Mouse (Mus musculus) cerebellum, adult 9-11 months (tissue): ENCODE results near the gene Bloc1s1.

Source experiments
- DNase-seq: peaks from one replicate; pipeline ENCODE4 v3.0.0; 2022

The Bloc1s1 gene

DNA sequence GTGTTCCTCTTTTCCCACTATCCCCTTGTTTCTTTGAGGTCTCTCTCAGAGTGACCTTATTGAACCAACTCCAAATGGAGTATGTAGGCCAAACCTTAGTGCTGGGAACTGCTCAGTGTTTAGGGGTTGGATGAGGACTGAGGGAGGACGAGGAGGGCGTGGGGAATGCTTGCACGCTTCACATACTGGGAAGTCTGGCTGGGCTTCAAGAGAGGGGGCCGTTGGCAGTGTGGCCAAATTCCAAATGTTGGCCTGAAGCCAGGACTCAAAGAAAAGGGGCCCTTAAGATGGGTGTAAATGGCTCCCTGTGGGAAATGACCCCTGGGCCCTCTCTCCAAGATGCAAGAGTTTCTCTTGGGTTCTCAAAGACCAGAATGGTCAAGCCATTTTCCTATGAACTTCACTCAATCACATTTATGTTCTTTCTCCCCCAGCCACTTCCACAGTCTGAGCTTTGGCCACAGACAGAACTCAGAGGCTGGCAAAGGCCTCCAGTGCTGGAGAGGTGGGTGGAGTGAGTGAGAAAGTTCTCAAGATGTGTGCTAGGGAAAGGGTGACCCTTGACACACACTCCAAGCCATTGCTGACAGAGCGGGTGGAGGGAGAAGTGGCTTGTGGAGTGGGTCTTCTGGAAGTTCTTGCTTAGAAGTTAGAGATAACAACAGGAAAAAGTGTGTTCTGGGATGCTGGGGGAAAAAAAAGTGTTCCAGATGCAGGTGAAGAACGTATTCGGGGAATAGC is 6.0 kb upstream of the Bloc1s1 start:
- no peak for DNase-seq

DNA sequence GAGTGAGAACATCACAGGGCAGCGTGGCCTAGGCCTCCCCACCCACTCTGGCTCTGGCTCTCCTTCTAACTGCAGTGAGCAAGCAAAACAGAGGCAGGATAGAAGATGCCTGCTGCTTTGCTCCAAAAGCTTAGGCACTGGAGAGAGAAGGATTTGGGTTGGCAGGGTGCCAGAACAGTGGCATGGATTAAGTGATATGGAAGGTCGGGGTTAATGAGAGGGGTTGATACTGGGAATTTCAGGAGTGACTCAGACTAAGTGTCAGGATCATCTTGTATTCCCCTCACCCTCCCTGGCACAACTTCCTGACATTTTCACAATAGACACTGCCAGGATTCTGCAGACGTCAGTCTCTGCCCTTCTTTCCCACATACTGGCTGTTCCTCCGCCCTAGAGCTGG is 4.5 kb upstream of the Bloc1s1 start:
- no peak for DNase-seq

DNA sequence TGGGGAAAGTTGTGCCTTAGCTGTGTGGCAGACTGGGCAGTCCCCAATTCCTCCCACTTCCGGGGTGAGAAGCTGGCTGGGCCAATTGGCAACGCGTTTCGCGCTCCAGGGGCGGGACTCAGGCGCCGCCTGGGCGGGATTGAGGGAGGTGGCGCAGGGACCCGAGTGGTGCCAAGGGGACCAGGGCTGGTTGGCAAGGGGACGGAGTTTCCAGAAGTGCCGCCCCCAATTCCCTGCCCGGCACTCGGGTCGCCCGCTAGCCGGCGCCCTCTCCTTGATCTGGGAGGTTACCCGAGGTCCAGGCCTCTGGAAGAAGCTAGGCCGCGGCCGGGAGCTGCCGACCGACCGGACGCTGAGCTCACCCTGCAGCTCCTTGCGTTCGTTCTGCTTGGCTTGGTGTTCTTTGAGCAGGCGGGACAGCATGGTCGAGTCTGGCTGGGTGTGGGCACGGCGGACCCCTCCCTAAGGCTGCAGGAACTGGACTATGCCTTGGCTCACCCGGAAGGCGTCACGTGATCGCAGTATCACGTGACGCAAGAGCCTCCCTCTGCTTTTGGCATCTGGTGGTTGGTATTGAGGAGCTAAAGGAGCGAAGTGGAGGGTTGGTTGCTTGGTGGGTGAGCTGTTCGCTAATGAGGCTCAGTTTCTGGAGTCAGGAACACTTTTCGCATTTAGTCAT is 683 bp downstream of the Bloc1s1 start:
- DNase-seq, result peak; percentile 96

DNA sequence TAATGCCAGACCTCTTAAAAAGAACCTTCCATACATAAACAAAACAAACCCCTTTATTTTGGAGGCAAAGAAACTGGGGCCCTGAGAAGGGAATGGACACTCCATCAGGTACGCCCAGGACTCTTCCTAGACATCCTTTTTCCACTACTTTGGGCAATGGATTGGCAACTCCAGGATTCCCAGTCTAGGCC is 1.1 kb downstream of the Bloc1s1 start, which contains the start of gene Rdh5:
Gene Rdh5, minus strand, starts transcription at position 67 of the 191 bp plus-strand sequence.
- DNase-seq, result no peak

DNA sequence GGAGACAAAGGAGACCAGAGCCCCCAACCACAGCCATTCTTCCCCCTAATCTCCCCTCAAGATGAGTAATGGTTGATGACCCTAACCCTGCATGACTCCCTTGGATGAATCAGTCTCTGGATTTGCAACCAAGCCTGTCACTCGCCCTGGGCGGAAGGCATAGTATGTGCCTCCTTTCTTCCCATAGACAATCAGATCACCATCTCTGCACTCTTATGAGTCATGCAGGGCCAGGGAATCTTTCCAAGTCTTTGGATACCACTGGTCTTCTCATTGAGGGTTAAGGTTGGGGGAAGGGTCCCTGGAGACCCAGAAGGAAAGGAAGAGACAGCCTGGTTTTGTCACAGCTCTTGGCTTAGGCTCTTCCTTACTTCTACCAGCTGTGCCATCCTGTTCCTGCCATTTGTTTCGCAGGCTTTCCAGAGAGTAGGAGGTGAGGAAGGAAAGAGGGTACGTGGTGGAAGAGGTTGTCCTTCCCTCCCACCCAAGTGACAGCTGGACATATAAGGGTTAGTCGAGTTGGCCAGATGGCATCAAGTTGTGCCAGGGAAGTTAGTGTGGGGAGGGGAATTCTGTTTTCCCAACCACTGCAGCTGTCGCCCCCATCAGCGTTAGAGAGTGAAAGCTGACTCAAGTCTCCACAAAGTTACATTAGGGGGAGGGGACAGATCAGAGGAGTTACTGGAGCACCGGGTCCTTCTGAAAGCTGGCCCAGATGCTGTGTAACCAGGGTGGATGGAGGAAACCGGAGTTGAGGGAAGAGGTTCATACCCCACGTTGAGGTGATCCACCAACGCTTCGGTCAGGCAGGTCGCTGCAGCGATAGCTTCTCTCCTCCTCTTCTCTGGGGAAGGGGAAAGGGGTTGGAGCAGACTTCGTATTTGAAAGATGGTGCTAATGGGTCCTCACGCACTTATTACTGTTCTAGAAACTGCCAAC is 1.7 kb downstream of the Bloc1s1 start:
- DNase-seq, result peak; percentile 67

DNA sequence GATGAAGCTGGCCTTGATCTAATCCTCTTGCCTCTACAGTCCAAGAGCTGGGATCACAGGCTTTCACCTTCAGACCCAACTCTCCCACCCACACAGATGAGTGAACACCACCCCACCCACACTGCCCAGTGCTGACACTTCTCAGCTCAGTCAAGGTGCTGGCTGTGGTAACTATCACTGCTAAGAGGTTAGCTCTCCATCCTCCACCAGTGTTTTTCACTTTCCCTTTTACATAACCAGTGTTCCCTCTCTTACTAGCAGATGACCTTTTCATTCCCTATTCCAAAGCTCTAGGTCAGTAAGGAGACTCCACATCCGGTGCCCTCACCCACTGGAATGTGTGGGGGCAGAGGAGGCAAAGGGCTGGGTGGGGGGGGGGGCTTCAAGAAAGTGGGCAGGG is 2.6 kb downstream of the Bloc1s1 start:
- no peak for DNase-seq

DNA sequence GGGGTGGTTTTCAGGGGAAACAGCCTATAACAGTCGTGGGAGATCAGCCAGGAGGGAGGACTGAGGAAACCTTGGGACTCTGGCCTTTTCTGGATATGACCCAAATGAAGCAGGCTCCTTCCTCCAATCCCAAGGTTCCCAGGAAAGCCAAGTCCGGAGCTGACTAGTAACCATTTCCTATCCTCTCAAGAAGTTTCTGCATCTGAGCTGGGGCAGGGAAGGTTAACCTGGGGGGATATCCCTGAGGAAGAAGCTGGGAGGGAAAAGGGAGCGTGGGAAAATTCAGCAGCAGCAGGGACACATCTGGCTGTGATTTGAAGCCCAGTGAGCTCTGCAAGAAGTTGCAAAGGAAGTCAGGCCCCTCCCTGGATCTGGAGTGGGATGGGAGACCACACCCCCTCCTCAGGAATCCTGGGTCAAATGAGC is 3.1 kb downstream of the Bloc1s1 start:
- no peak for DNase-seq

DNA sequence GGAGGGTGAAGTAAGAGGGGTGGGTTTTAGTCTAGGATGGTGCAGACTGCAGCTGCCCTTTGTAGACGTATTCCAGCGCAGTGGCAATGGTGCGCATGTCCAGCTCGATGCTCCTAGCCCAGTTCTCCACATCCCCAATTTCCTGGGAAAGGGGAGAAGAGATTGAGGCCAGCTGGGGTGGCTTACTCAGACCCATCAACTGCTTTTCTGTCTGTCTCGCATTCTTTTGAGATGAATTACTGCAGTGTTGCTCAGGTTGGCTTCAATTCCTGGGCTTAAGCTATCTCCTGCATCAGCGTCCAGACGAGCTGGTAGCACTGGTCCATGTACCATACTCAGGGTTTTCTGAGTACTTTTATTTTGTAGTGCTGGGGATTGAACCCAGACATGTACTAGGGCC is 3.9 kb downstream of the Bloc1s1 start:
- DNase-seq, result no peak

DNA sequence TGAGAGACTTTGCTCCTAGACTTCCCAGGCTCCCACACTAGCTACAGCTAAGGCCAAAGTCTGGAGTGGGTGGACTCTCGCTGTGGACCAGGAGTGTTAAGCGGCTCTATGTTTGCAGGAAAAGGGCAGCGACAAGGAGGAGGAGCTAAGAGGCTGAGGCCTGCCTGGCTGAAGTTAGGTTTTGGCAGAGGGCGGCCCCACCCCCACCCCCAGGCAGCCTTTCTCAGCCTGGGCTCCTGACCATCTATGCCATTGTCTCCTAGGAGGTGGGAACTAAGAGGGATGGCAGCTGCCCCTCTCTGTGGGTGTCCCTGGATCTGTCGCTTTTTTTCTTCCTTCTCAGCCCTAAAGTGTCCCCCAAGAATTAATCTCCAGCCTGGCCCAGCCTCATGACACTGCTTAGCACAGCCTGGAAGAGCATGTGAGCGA is 4.6 kb downstream of the Bloc1s1 start:
- DNase-seq, result peak; percentile 75

DNA sequence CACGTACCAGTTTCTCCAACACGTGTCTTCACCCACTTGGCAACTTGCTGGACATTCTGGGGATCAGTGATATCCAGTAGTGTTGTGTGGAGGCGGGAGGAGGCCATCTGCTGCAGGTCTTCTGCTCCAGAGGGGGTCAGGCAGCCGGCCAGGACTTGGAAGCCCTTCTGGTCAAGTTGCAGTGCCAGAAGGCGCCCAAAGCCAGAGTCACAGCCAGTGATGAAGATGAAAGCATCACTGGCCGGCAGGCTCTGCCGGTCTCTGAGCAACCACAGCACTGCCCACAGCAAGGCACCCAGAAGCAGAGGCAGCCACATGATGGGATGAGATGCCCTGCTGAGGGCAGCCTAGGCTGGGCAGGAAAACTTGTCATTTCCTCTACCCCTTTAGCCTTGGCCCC is 5.6 kb downstream of the Bloc1s1 start:
- DNase-seq, result peak; percentile 97

DNA sequence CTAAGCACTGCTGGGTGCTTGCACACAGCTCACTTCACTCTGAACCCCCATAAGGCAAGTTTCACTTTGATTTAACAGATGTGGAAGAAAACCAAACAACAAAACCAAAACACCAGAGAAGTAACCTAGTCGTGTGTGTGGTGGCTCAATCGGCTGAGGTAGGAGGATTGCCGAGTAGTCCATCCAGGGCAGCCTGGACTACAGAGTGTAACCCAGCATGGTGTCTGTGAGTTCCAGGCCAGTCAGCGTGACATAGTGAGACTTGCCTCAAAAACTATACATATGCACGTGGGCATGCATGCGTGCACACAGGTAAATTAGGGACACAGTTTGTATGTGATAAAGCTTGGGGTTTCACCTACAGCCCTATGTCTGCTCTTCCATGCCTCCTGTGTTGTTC is 6.4 kb downstream of the Bloc1s1 start:
- DNase-seq, result no peak

DNA sequence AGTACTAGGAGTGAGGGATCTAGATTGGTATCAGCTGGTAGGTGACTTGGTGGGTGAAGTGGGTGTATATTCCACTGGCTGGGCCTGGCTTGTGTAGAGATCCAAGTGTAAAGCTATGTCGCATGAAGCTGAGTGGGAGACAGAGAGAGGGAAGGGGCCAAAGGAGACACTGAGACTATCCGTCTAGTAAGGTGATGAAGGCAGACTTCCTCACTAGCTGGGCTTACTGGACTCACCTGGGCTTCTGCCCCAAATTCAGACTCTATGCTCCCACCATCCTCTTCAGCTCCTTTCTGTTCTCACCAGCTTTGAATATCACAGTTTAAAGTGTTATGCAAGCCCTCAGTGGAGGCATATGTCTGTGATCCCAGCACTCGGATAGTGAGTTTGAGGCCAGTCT is 7.2 kb downstream of the Bloc1s1 start:
- no peak for DNase-seq

DNA sequence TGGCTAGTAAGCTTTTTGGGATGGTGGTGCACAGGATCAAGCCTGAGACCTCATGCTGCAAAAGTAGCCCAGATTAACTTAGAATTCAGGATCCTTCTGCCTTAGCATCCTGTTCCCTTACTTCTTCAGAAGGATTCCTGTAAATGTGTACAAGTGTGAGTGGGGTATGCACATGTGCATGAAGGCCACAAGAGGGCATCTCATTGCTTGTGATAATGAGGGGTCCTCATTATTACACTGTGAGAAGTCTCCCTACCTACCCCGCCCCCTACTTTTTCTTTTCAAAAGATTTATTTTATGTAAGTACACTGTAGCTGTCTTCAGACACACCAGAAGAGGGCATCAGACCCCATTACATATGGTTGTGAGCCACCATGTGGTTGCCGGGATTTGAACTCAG is 8.3 kb downstream of the Bloc1s1 start:
- DNase-seq, result no peak

DNA sequence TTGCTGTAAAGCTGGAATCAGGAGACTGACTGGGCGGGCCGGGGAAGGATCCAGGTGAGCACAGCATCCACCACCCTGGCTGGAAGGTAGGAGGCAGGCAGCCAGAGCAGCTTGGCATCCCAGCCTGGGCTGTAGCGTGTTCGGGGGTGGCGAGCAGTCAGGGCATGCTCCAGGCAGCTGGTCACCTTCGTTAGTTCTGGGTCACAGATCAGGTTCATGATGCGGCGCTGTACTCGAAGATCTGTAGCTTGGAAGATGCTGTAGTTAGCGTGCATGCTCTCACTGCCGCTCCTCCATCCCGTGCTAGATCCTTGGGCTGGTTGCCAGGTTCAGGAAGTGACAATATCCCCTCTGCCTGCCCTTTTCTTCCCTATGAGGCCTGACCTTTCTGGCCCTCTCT is 10.1 kb downstream of the Bloc1s1 start:
- peak; percentile 61 for DNase-seq

DNA sequence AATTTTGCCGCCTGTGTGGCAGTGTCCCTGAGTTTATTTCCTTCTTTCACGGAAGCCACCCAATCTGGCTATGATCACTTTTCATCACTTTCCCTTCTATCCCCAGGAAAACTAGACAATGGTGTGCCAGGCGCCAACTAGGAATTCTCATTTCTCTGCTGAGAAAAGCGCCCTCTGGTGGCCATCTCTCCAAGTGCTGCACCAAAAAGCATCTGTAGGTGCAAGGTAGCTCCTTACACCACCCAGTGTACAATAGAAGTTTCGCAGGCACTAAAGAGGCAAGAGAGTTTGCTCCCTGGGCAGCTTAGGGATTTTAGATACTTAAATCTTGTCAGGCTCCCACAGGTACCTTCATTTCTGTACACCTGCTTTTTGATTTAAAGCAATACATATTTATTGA is 10.6 kb downstream of the Bloc1s1 start:
- DNase-seq, result peak; percentile 90

DNA sequence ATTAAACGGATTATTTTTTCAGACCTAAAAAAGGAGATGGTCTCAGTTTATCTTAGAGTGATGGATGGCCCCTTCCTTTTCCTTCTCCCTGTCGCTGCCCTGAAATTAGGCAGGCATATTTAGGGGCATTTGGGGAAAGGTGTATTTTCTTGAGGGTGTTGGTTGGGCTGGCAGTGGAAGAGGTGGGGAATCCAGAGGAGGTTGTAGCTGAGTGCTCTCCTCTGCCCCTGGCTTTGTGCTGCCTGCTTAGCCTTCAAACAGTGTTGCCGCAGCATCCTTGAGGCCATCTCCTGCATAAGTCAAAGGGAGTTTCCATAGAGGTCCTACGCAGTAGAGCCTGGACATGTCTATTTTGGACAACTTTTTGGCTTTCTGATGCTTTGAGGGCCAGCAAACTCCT is 11.0 kb downstream of the Bloc1s1 start:
- DNase-seq, result no peak

DNA sequence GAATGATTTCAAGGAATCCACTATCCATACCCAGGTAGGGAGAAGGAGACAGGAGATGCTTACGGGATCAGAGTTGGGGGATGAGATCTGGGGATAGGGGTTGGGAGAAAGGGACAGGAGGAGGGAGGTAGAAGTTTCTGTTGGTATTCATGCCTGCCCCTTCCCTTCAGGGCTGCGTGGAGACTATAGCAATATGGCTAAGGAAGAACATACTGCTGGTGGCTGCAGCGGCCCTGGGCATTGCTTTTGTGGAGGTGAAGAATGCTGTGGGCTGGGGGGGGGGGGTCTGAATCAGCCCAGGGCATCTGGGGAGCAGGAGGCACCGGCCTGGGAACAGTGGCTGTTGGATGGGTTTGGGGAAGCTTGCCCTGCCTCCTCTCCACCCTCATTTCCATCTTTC is 11.6 kb downstream of the Bloc1s1 start:
- DNase-seq, result no peak

DNA sequence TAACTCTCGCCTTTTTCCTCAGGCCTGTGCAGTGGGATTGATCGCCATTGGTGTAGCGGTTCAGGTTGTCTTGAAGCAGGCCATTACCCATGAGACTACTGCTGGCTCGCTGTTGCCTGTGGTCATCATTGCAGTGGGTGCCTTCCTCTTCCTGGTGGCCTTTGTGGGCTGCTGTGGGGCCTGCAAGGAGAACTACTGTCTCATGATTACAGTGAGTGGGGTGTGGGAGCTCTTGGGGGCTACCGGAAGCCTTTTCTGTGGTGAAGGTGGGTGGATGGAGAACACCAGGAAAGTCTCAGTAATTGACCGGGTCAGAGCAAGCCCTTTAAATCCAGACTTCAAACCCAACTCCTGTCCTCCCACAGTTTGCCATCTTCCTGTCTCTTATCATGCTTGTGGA is 12.4 kb downstream of the Bloc1s1 start:
- no peak for DNase-seq

DNA sequence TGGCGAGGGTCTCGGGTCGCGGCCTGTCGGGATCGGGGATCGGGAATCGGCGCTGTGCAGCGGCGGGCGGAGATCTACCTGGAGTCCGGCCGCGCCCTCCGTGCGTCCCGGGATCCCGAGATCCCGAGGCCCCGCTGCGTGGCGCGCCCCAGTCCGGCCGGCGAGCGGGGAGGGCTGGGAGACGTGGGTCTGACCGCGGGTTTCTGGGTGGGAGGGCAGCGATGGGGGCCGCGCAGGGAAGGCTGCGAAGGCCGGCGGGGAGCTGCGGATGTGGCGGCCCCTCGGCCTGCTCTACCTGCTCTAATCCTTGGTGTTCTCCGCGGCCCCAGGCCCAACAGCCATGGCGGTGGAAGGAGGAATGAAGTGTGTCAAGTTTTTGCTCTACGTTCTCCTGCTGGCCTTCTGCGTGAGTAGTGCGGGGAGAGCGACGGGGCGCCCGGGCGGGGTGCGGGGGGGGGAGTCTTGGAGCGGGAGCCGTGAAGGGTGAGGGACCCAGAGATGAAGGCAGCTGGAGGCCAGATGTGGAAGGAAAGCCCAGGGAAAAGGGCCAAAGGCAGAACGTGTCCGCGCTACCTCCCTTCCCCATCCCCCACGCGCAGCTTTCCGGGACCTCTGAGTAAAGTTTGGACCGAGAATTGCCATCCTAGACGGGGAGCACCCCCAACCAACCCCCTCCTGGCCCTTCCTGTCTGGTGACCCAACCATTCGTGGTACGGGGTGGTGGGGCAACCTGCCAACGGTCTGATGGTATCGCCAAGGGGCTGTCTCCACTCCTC is 13.6 kb downstream of the Bloc1s1 start:
- peak; percentile 52 for DNase-seq

DNA sequence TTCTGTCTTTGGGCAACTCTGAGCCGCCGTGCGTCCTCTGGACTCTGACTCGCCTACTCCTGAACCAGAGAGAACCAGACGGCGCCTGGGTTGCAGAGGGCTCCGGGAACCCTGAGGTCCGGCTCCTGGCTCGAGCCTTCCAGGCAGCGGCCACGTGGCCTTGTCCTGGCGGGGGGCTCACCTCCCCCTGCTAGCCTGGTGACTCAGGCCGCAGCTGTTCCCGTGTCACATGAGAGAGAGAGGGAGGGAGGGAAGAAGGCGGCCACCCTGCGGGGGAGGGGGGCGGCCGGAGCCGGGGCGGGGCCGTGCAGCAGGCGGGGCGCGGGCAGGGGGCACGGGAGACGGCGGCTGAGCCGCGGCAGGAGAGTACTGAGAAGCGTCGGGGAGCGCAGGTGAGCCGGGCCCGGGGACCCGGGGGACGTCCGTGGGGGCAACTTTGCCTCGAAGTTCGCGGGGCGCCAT is 14.2 kb downstream of the Bloc1s1 start:
- DNase-seq, result peak; percentile 72

DNA sequence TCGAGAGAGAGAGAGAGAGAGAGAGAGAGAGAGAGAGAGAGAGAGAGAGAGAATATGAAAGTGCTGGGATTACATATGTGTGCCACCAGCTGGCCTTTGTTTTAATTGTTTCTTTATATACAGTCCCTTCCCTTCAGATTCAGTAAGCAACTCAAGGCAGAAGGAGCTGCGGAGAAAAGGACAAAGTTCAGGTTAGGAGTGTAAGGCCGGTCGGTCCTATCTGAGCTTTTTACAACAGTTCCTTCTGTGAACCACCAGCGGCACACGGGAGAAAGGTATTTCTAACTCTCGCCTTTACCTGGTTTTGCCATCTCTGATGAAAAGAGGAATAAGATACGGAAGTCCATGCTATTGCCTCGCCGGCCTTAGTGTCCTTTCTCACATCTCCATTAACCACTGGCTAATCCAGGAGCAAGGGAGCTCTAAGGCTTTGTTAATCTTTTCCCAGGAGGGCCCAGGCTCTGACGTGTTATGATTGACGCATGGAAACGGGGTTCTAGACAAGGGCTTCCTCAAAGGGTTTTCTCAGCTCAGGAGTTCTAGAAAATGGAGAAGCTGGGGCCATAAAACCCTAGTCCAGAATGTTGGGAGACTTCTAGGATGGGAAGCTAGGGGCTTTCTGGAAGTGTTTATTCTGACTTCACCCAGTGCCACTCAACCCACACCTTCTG is 14.9 kb downstream of the Bloc1s1 start:
- DNase-seq, result no peak

DNA sequence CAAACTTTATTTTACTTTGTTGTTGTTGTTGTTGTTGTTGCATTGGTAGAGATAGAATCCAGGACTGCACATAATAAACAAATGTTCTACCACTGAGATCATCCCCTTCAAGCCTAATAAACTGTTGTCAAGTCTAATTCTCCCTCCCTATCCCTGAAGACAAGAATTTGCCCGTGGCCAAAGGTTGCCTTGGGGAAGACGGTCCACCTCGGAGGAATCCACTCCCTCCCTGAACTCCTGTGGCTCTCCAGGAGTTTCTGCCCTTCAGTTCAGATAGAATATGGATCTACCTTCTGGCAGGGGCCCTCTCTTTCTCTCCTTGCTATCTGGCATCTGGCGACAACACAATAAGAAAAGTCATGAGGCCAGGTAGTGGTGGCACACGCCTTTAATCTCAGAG is 19.0 kb downstream of the Bloc1s1 start:
- DNase-seq, result no peak
